Mouse (Mus musculus) liver, embryonic 12.5 days (tissue): ENCODE data around the gene Itpkc. TPM values are rescaled to one million over a fixed set of nuclear protein-coding genes. Genes with fewer than 3 reads are reported as not detected.

Source experiments
- ATAC-seq: fragments of 200-750 bp; cut with Nextera tagmentation; 2 replicates; pipeline ENCODE4 v1.8.0; 2017; ENCODE audit warnings: moderate number of reproducible peaks, mild to moderate bottlenecking, moderate library complexity
- H3K27ac ChIP-seq: fragments of 300-500 bp; sonication (generic); 2 replicates; pipeline ENCODE4 v1.5.1; 2016; ENCODE audit warnings: mild to moderate bottlenecking
- H3K27me3 ChIP-seq: fragments of 300-500 bp; sonication (generic); replicated peaks from 2 replicates; pipeline ENCODE4 v1.6.1; 2016; ENCODE audit warnings: mild to moderate bottlenecking, moderate library complexity
- H3K36me3 ChIP-seq: fragments of 300-500 bp; sonication (generic); 2 replicates; pipeline ENCODE4 v1.6.1; 2016; ENCODE audit warnings: mild to moderate bottlenecking, moderate library complexity
- H3K4me1 ChIP-seq: fragments of 300-500 bp; sonication (generic); 2 replicates; pipeline ENCODE4 v1.6.1; 2016
- H3K4me2 ChIP-seq: fragments of 300-500 bp; sonication (generic); 2 replicates; pipeline ENCODE4 v1.6.1; 2016; ENCODE audit warnings: mild to moderate bottlenecking, moderate library complexity
- H3K4me3 ChIP-seq: fragments of 300-500 bp; sonication (generic); 2 replicates; pipeline ENCODE4 v1.5.1; 2016; ENCODE audit warnings: mild to moderate bottlenecking, moderate library complexity
- H3K9ac ChIP-seq: fragments of 300-500 bp; sonication (generic); 2 replicates; pipeline ENCODE4 v1.6.1; 2016; ENCODE audit warnings: mild to moderate bottlenecking, moderate library complexity
- H3K9me3 ChIP-seq: fragments of 300-500 bp; sonication (generic); replicated peaks from 2 replicates; pipeline ENCODE4 v1.6.1; 2016; ENCODE audit warnings: mild to moderate bottlenecking, moderate library complexity
- WGBS: fragments of 180-500 bp; shearing (Covaris S2); methylation state at CpG from one replicate; pipeline ENCODE4 v1.1.7; 2016; ENCODE audit not compliant: insufficient replicate concordance; 5-methylcytosine and 5-hydroxymethylcytosine counted together
- polyA plus RNA-seq: library from polyadenylated mRNA; unstranded; fragments of >200 nt; fragmentation: Nextera tagmentation; extraction: Ambion mirVana; gene quantifications from 2 replicates; pipeline ENCODE4 v1.2.1, GENCODE M21; 2016

Gene Itpkc
- 3.5 and 4.1 TPM in 2 replicates for polyA plus RNA-seq

- Histone ChIP-seq H3K27me3 (no peaks in the 10 kb centered on the region), H3K4me1 (peaks cover 74% of the 10 kb centered on the region), H3K27ac (peak within 1 kb of the TSS; percentile 80), H3K9me3 (no peaks in the 10 kb centered on the region), H3K4me2 (peak within 1 kb of the TSS; percentile 92), H3K4me3 (peak within 1 kb of the TSS; percentile 70), H3K36me3 (peaks cover 7% of the 10 kb centered on the region), H3K9ac (peak within 1 kb of the TSS; percentile 84)
- ATAC-seq, result peak; percentile 81
- WGBS, result under 1% methylated on average over 49 of the region's 49 CpGs
These were observed at the start of gene Itpkc for GRCm38 (mm10) chr7:27228281-27228821. TSS of gene Itpkc (minus strand) at chr7:27228661.

- 79% methylated on average over 3 of the region's 3 CpGs for WGBS
- Histone ChIP-seq H3K36me3 (peaks cover 23% of the 10 kb centered on the region), H3K27ac (no peak overlapping the region), H3K4me3 (no peak overlapping the region), H3K4me2 (no peak overlapping the region), H3K9ac (no peak overlapping the region), H3K9me3 (no peaks in the 10 kb centered on the region), H3K27me3 (no peaks in the 10 kb centered on the region), H3K4me1 (peaks cover 22% of the 10 kb centered on the region)
- ATAC-seq, result no peak
These were observed 48.7 kb upstream of the Itpkc start for GRCm38 (mm10) chr7:27277191-27277590.

- ATAC-seq, result peak; percentile 71
- Histone ChIP-seq H3K4me2 (peak overlapping the region; percentile 6; the same call in 1 of the 2 replicates), H3K27me3 (no peaks in the 10 kb centered on the region), H3K9ac (no peak overlapping the region), H3K9me3 (no peaks in the 10 kb centered on the region), H3K36me3 (peaks cover 27% of the 10 kb centered on the region), H3K4me1 (peaks cover 20% of the 10 kb centered on the region), H3K27ac (no peak overlapping the region), H3K4me3 (no peak overlapping the region)
- 43% methylated on average over 7 of the region's 7 CpGs for WGBS
These were observed 47.6 kb upstream of the Itpkc start for GRCm38 (mm10) chr7:27276021-27276420.

GRCm38 (mm10) chr7:27274916-27275315, 46.5 kb upstream of the Itpkc start:
- Histone ChIP-seq H3K27ac (no peak overlapping the region), H3K36me3 (peaks cover 29% of the 10 kb centered on the region; the same call in 1 of the 2 replicates), H3K4me1 (peaks cover 20% of the 10 kb centered on the region), H3K27me3 (no peaks in the 10 kb centered on the region), H3K4me2 (no peak overlapping the region), H3K4me3 (no peak overlapping the region), H3K9ac (no peak overlapping the region), H3K9me3 (no peaks in the 10 kb centered on the region)
- 77% methylated on average over 4 of the region's 4 CpGs for WGBS
- ATAC-seq, result no peak

- 25% methylated on average over 32 of the region's 32 CpGs for WGBS
- H3K4me2 ChIP-seq, result peak overlapping the region; percentile 72
- no peaks in the 10 kb centered on the region for H3K9me3 ChIP-seq
- peak overlapping the region; percentile 59; the same call in 1 of the 2 replicates for H3K27ac ChIP-seq
- H3K27me3 ChIP-seq, result no peaks in the 10 kb centered on the region
- peak overlapping the region; percentile 50 for H3K4me3 ChIP-seq
- peak; percentile 69 for ATAC-seq
- H3K9ac ChIP-seq, result peak overlapping the region; percentile 60
- peaks cover 32% of the 10 kb centered on the region; the same call in 1 of the 2 replicates for H3K36me3 ChIP-seq
- H3K4me1 ChIP-seq, result peaks cover 20% of the 10 kb centered on the region
These were observed 45.4 kb upstream of the Itpkc start for GRCm38 (mm10) chr7:27273739-27274351.

- WGBS, result 73% methylated on average over 8 of the region's 8 CpGs
- ATAC-seq, result no peak
- Histone ChIP-seq H3K36me3 (peaks cover 24% of the 10 kb centered on the region; the same call in 1 of the 2 replicates), H3K4me3 (no peak overlapping the region), H3K4me2 (no peak overlapping the region), H3K27me3 (no peaks in the 10 kb centered on the region), H3K9ac (no peak overlapping the region), H3K27ac (no peak overlapping the region), H3K4me1 (peaks cover 15% of the 10 kb centered on the region), H3K9me3 (no peaks in the 10 kb centered on the region)
These were observed 43.0 kb upstream of the Itpkc start for GRCm38 (mm10) chr7:27271423-27271822.

- H3K9me3 ChIP-seq, result no peaks in the 10 kb centered on the region
- peaks cover 23% of the 10 kb centered on the region; the same call in 1 of the 2 replicates for H3K36me3 ChIP-seq
- H3K4me2 ChIP-seq, result no peak overlapping the region
- 70% methylated on average over 20 of the region's 20 CpGs for WGBS
- H3K4me3 ChIP-seq, result no peak overlapping the region
- no peak overlapping the region for H3K9ac ChIP-seq
- H3K27me3 ChIP-seq, result no peaks in the 10 kb centered on the region
- H3K27ac ChIP-seq, result no peak overlapping the region
- no peaks in the 10 kb centered on the region for H3K4me1 ChIP-seq
- ATAC-seq, result no peak
These were observed 38.2 kb upstream of the Itpkc start for GRCm38 (mm10) chr7:27266515-27267128.

GRCm38 (mm10) chr7:27264761-27265160, 36.3 kb upstream of the Itpkc start:
- WGBS, result 77% methylated on average over 12 of the region's 12 CpGs
- H3K4me3 ChIP-seq, result no peak overlapping the region
- ATAC-seq, result no peak
- no peaks in the 10 kb centered on the region for H3K9me3 ChIP-seq
- H3K27me3 ChIP-seq, result peaks cover 3% of the 10 kb centered on the region; the same call in 1 of the 2 replicates
- H3K4me2 ChIP-seq, result no peak overlapping the region
- peaks cover 12% of the 10 kb centered on the region; the same call in 1 of the 2 replicates for H3K36me3 ChIP-seq
- no peak overlapping the region for H3K9ac ChIP-seq
- H3K27ac ChIP-seq, result no peak overlapping the region
- H3K4me1 ChIP-seq, result peaks cover under 1% of the 10 kb centered on the region

GRCm38 (mm10) chr7:27261888-27262287, 33.4 kb upstream of the Itpkc start:
- Histone ChIP-seq H3K9me3 (no peaks in the 10 kb centered on the region), H3K4me1 (peaks cover 27% of the 10 kb centered on the region), H3K27me3 (peaks cover 9% of the 10 kb centered on the region; the same call in 1 of the 2 replicates), H3K36me3 (no peaks in the 10 kb centered on the region), H3K9ac (no peak overlapping the region), H3K27ac (no peak overlapping the region), H3K4me3 (no peak overlapping the region), H3K4me2 (no peak overlapping the region)
- ATAC-seq, result no peak
- WGBS, result 66% methylated on average over 6 of the region's 6 CpGs

- peaks cover 37% of the 10 kb centered on the region for H3K4me1 ChIP-seq
- peaks cover 9% of the 10 kb centered on the region; the same call in 1 of the 2 replicates for H3K27me3 ChIP-seq
- ATAC-seq, result no peak
- no peaks in the 10 kb centered on the region for H3K36me3 ChIP-seq
- H3K9me3 ChIP-seq, result no peaks in the 10 kb centered on the region
- H3K4me2 ChIP-seq, result no peak overlapping the region
- no peak overlapping the region for H3K4me3 ChIP-seq
- WGBS, result 57% methylated on average over 7 of the region's 7 CpGs
- H3K9ac ChIP-seq, result no peak overlapping the region
- no peak overlapping the region for H3K27ac ChIP-seq
These were observed 32.4 kb upstream of the Itpkc start for GRCm38 (mm10) chr7:27260856-27261255.

- Histone ChIP-seq H3K4me2 (peak overlapping the region; percentile 99), H3K27ac (no peak overlapping the region), H3K4me1 (peaks cover 48% of the 10 kb centered on the region), H3K36me3 (no peaks in the 10 kb centered on the region), H3K4me3 (peak overlapping the region; percentile 74), H3K27me3 (peaks cover 9% of the 10 kb centered on the region; the same call in 1 of the 2 replicates), H3K9me3 (no peaks in the 10 kb centered on the region), H3K9ac (peak overlapping the region; percentile 86)
- no peak for ATAC-seq
- WGBS, result 62% methylated on average over 5 of the region's 5 CpGs
These were observed 31.3 kb upstream of the Itpkc start for GRCm38 (mm10) chr7:27259771-27260170.

GRCm38 (mm10) chr7:27259271-27259721, 30.8 kb upstream of the Itpkc start:
- Histone ChIP-seq H3K9me3 (no peaks in the 10 kb centered on the region), H3K9ac (peak overlapping the region; percentile 86), H3K4me3 (peak overlapping the region; percentile 74), H3K4me2 (peak overlapping the region; percentile 99), H3K27me3 (peaks cover 9% of the 10 kb centered on the region; the same call in 1 of the 2 replicates), H3K4me1 (peaks cover 53% of the 10 kb centered on the region), H3K27ac (no peak overlapping the region), H3K36me3 (no peaks in the 10 kb centered on the region)
- 24% methylated on average over 9 of the region's 9 CpGs for WGBS
- ATAC-seq, result no peak
